Mouse (Mus musculus): ENCODE results near the gene Wnk1. TPM values are rescaled to one million over a fixed set of nuclear protein-coding genes. Genes with fewer than 3 reads are reported as not detected.

Gene Wnk1
- polyA plus RNA-seq, 1 experiment from 2014 or later = 52.4 TPM

DNA sequence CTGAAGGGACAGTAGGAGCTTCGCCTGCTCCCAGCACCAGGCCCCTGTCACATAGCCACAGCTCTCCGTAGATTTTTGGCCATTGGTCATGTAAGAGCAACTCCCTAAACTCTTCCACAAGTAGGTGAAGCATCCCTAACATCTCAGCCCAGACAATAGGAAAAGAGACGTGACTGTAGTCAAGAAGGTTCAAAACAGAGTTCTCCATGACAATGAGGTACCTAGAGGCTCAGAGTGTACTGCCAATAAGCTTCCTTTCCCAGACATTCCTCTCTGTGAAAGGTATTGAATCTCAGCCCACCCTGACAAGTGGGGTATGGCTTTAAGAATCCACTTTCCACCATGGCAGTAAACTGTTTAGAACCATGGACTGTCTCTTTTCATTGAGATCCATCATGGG is 31.1 kb upstream of the Wnk1 start:
- no peaks in the 10 kb centered on the region for H3K36me3 ChIP-seq
- H3K4me2 ChIP-seq = no peak overlapping the region
- H3K4me1 ChIP-seq = no peaks in the 10 kb centered on the region
- no peak for ATAC-seq (ENCODE audit: low FRiP score)
- H3K27ac ChIP-seq (replicated peaks) = no peak overlapping the region
- no peak overlapping the region for H3K9ac ChIP-seq (replicated peaks)
- no peaks in the 10 kb centered on the region for H3K27me3 ChIP-seq (replicated peaks)
- 0 out of 2 replicates have a peak, but pooled peaks cover 3% of the 10 kb centered on the region for H3K9me3 ChIP-seq (replicated peaks)
- H3K4me3 ChIP-seq (replicated peaks) = no peak overlapping the region
- WGBS = 85% methylated on average over 3 of the region's 3 CpGs

- Histone ChIP-seq H3K4me1 (no peaks in the 10 kb centered on the region), H3K9me3 (replicated peaks) (0 out of 2 replicates have a peak, but pooled peaks cover 1% of the 10 kb centered on the region), H3K4me3 (replicated peaks) (no peak overlapping the region), H3K4me2 (no peak overlapping the region), H3K36me3 (no peaks in the 10 kb centered on the region), H3K27me3 (replicated peaks) (no peaks in the 10 kb centered on the region), H3K27ac (replicated peaks) (no peak overlapping the region), H3K9ac (replicated peaks) (no peak overlapping the region)
- no peak for ATAC-seq (ENCODE audit: low FRiP score)
- 81% methylated on average over 6 of the region's 6 CpGs for WGBS
These were observed 27.2 kb upstream of the Wnk1 start for GRCm38 (mm10) chr6:120065552-120066177.

DNA sequence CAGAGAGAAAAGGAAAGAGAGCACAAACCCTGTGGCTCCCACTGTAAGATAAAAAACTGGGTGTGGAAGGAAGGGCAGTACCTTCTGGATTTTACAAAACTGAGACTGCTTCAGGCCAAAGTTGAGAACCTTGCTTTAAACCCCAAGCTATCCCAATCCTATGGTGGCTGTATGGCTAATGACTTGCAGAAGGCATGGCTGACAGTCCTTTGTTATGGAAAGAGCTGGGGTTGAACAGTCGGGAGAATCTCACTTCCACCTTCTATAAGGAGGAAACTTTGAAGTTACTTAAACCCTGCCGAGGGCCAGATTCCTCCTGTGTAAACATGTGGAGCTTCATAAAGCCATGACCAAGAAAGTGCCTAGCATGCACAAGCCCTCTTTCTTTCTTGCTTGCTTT is 26.2 kb upstream of the Wnk1 start:
- H3K9ac ChIP-seq (replicated peaks) = no peak overlapping the region

DNA sequence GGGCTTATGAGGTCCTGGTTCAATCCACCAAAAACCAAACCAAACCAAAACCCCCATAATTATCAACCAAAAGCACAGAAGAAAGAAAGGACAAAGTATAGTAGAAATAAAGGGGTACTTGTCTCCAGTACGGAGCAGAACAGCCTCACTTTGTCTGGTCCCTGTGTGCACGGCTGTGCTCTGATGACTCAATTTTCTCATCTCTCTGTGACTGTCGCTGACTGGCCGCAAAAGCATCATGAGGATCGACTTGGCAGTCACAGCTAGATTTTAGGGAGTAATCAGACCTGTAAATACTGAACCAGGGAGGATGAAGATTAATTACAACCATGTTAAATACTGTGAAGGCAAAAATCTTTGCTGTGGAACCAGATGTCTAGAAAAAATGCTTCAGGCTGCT is 24.5 kb upstream of the Wnk1 start:
- H3K9ac ChIP-seq (replicated peaks) = no peak overlapping the region
- no peaks in the 10 kb centered on the region for H3K9me3 ChIP-seq (replicated peaks)
- no peaks in the 10 kb centered on the region for H3K4me1 ChIP-seq
- H3K27ac ChIP-seq (replicated peaks) = no peak overlapping the region
- no peaks in the 10 kb centered on the region for H3K27me3 ChIP-seq (replicated peaks)
- no peak overlapping the region for H3K4me3 ChIP-seq (replicated peaks)
- no peaks in the 10 kb centered on the region for H3K36me3 ChIP-seq
- ATAC-seq (ENCODE audit: low FRiP score) = no peak
- no peak overlapping the region for H3K4me2 ChIP-seq
- WGBS = 82% methylated on average over 5 of the region's 5 CpGs

More for the DNA sequence above, 26.2 kb upstream of the Wnk1 start:
- no peak for ATAC-seq (ENCODE audit: low FRiP score)
- Histone ChIP-seq H3K4me3 (replicated peaks) (no peak overlapping the region), H3K4me1 (no peaks in the 10 kb centered on the region), H3K27me3 (replicated peaks) (no peaks in the 10 kb centered on the region), H3K27ac (replicated peaks) (no peak overlapping the region), H3K9me3 (replicated peaks) (no peaks in the 10 kb centered on the region), H3K36me3 (no peaks in the 10 kb centered on the region), H3K4me2 (no peak overlapping the region)
- WGBS = 45% methylated on average over 2 of the region's 2 CpGs

DNA sequence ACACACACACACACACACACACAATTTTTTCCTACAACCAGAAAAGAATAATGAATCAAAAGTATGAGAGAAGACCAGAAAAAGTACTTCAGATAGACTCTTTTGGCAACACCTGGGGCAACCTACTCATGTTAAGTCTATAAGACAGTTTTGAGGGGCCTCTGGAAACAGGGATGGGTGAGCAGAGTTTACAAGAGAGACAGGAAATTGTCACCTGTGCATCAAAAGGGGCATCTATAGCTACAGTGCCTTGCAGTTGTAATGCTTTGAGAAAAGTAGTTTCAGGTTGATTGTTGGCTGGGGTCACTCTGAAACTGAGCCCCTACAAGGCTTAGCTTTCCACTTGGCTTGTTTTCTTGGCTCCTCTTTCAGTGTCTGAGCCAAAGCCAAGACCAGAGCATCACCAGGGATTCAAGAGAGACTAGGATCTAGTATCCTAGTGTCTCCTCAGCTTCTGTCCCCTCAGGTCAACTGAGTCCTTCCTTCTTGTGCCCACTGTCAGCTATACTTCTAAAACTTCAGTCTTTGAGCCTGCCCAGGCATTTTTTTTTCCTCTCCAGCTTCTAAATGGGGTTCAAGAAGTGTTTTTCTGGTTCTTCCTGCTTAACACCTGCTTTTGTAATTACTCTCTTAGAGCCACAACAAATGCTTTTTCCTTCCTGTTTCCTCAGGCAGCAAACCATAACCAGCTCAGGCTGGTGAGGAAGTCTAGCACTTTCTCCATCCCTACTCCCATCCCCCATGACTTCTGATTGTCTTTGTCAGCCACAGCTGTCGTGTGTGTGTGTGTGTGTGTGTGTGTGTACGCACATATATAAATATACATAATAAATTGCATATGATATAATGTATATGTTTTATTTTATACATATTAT is 17.4 kb upstream of the Wnk1 start:
- H3K36me3 ChIP-seq = no peaks in the 10 kb centered on the region
- no peaks in the 10 kb centered on the region for H3K4me1 ChIP-seq
- H3K9ac ChIP-seq (replicated peaks) = no peak overlapping the region
- ATAC-seq (ENCODE audit: low FRiP score) = no peak
- H3K27ac ChIP-seq (replicated peaks) = no peak overlapping the region
- H3K9me3 ChIP-seq (replicated peaks) = no peaks in the 10 kb centered on the region
- 81% methylated on average over 2 of the region's 2 CpGs for WGBS
- H3K4me3 ChIP-seq (replicated peaks) = no peak overlapping the region
- H3K4me2 ChIP-seq = no peak overlapping the region
- no peaks in the 10 kb centered on the region for H3K27me3 ChIP-seq (replicated peaks)

- H3K27me3 ChIP-seq (replicated peaks) = no peaks in the 10 kb centered on the region
- no peak for ATAC-seq (ENCODE audit: low FRiP score)
These were observed 15.9 kb upstream of the Wnk1 start for GRCm38 (mm10) chr6:120054412-120054811.

DNA sequence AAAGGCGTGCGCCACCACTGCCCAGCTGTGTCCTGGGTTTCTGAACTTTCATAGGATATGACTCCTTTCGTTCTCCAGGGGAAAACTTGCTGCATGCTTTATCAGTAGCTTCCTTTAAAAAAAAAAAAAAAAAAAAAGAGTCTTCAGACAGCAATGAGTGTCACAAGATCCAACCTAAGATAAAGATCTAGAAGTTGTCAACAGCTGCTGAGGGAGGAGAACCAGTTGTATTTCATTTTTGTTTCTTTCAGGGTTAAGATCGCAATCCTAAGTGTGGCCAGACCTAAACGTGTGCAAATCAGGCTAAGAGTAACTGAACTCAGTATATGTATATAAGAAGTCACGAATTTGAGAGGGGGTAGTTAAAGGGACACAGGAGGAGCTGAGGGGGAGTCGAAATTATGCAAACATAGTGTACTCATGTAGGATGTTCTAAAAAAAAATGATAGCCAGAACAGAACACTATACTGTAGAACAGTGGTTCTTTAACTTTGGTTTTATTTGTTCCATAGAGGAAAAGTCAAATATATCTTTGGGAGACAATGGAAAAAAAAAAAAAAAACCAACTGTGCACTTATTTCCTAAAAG is 9.3 kb upstream of the Wnk1 start:
- Histone ChIP-seq H3K27ac (replicated peaks) (no peak overlapping the region), H3K4me2 (no peak overlapping the region), H3K36me3 (no peaks in the 10 kb centered on the region), H3K9me3 (replicated peaks) (no peaks in the 10 kb centered on the region), H3K9ac (replicated peaks) (no peak overlapping the region), H3K27me3 (replicated peaks) (no peaks in the 10 kb centered on the region), H3K4me1 (no peaks in the 10 kb centered on the region), H3K4me3 (replicated peaks) (no peak overlapping the region)
- WGBS = 82% methylated on average over 7 of the region's 7 CpGs
- no peak for ATAC-seq (ENCODE audit: low FRiP score)

More at GRCm38 (mm10) chr6:120054412-120054811, 15.9 kb upstream of the Wnk1 start:
- Histone ChIP-seq H3K9me3 (replicated peaks) (no peaks in the 10 kb centered on the region), H3K4me1 (no peaks in the 10 kb centered on the region), H3K9ac (replicated peaks) (no peak overlapping the region), H3K4me2 (no peak overlapping the region), H3K4me3 (replicated peaks) (no peak overlapping the region), H3K36me3 (no peaks in the 10 kb centered on the region), H3K27ac (replicated peaks) (no peak overlapping the region)
- 86% methylated on average over 6 of the region's 6 CpGs for WGBS

- Histone ChIP-seq H3K4me1 (no peaks in the 10 kb centered on the region), H3K9me3 (replicated peaks) (no peaks in the 10 kb centered on the region), H3K27me3 (replicated peaks) (no peaks in the 10 kb centered on the region), H3K9ac (replicated peaks) (no peak overlapping the region), H3K36me3 (no peaks in the 10 kb centered on the region), H3K4me2 (no peak overlapping the region), H3K27ac (replicated peaks) (no peak overlapping the region), H3K4me3 (replicated peaks) (no peak overlapping the region)
- WGBS = 67% methylated on average over 4 of the region's 4 CpGs
- no peak for ATAC-seq (ENCODE audit: low FRiP score)
These were observed 6.9 kb upstream of the Wnk1 start for GRCm38 (mm10) chr6:120045406-120045805.

DNA sequence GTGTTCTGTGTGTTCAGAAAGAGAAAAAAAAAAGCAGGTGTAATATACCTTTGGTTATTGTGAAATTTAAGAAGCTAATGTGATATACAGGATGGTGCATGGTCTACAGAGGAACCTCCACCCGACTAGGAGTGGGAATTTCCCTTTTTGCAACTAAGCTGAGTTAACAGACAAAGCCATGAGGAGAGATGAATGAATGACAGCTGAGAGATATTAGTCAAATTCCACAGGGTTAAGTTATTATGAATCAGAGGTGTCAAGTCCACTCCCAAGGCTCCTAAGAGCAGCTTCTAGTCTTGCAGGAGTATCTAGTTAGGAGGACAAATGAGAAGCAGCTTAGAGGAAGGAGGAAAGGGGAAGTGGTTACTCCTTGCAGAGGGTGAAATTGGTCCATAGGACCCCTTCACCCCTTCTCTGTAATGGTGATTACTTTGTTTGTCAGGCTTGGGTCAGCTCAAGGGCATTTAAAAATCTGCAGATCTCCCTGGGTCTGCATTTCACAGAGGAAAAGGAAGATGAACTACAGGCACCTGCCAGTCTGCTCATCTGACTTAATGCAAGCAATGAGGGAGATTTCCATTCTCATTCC is 4.3 kb upstream of the Wnk1 start:
- WGBS = 85% methylated on average over 1 of the region's 1 CpGs
- H3K9me3 ChIP-seq (replicated peaks) = no peaks in the 10 kb centered on the region
- ATAC-seq (ENCODE audit: low FRiP score) = no peak

GRCm38 (mm10) chr6:120040557-120040857 is 2.0 kb upstream of the Wnk1 start:
- WGBS = 94% methylated on average over 4 of the region's 4 CpGs
- no peak for ATAC-seq (ENCODE audit: low FRiP score)
- Histone ChIP-seq H3K9ac (replicated peaks) (no peak overlapping the region), H3K4me1 (peaks cover 17% of the 10 kb centered on the region), H3K36me3 (no peaks in the 10 kb centered on the region), H3K9me3 (replicated peaks) (no peaks in the 10 kb centered on the region), H3K4me3 (replicated peaks) (no peak overlapping the region), H3K27ac (replicated peaks) (no peak overlapping the region), H3K27me3 (replicated peaks) (no peaks in the 10 kb centered on the region), H3K4me2 (no peak overlapping the region)

More for the DNA sequence above, 4.3 kb upstream of the Wnk1 start:
- no peaks in the 10 kb centered on the region for H3K27me3 ChIP-seq (replicated peaks)
- H3K4me2 ChIP-seq = no peak overlapping the region
- H3K4me3 ChIP-seq (replicated peaks) = no peak overlapping the region
- H3K4me1 ChIP-seq = peaks cover 4% of the 10 kb centered on the region; the same call in 1 of the 2 replicates
- no peak overlapping the region for H3K27ac ChIP-seq (replicated peaks)
- H3K9ac ChIP-seq (replicated peaks) = no peak overlapping the region
- H3K36me3 ChIP-seq = no peaks in the 10 kb centered on the region

DNA sequence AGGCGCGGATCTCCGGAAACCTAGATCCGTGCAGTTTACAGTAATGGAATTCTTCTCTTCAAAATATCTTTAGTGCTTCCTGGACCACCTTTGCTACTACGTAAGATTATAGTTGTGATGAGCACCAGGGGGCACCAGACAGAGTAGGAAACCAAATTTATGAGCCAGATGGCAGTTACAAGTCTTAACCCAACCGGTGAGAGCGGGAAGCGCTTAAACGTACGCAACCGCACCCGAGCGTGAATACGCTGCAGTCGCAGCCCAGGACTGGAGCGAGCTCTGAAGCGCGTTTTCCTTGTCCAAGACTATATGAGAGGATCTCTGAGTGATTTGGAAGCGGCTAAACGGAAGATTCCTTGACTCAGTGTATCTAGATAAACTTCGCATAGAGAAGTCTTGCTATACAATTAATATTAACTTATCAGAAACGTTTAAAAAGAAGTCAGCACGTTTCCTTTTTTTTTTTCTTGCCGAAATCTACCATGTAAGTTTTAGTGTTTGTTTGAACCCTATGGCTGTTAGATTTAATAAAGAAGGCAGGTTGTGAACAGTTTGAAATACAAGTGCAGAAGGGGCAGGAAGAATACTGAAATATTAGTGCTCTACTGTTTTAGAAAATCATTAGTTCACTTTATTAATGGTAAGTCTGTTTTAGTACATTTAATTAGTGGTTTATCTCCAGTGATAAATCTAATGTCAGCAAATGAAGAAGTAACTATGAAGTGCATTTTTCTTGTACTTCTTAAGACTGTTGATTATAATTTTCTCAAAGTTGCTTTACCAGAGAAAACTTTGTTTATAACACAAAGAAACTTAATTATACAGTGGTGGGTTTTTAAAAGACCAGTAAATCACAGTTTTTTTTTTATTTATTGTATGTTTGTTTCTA is 1.4 kb upstream of the Wnk1 start:
- 1% methylated on average over 24 of the region's 24 CpGs for WGBS
- Histone ChIP-seq H3K9me3 (replicated peaks) (no peaks in the 10 kb centered on the region), H3K36me3 (no peaks in the 10 kb centered on the region), H3K9ac (replicated peaks) (peak overlapping the region; percentile 51; the same call in 1 of the 2 replicates), H3K4me1 (peaks cover 20% of the 10 kb centered on the region), H3K4me3 (replicated peaks) (peak overlapping the region; percentile 94), H3K4me2 (peak overlapping the region; percentile 93), H3K27me3 (replicated peaks) (no peaks in the 10 kb centered on the region), H3K27ac (replicated peaks) (peak overlapping the region; percentile 81)
- ATAC-seq (ENCODE audit: low FRiP score) = no peak

Measured in neural tube, embryonic 15.5 days (tissue).